Mouse (Mus musculus): ENCODE results near the gene Mypn. TPM values are rescaled to one million over a fixed set of nuclear protein-coding genes. Genes with fewer than 3 reads are reported as not detected.

The Mypn gene
- polyA plus RNA-seq, 1 experiment from 2014 or later: 3.8 TPM

DNA sequence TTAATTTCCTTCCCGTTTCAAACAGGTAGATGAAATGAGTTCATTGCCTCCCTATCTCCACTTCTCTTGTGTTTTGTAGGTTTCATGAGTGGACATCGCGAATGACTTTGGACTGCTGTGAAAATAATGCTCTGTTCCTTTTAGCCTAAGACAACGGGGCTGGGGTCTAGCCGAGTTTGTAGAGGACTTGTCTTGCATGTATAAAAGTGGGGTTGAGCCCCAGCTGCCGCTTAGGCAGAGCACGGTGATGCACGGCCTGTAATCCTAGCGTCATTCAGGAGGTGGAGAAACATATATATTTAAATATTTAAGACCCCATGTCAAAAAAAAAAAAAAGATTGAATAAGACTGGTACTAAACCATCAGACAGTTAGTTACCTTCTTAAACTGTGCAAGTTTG lies 103.1 kb downstream of the Mypn start:
- Histone ChIP-seq H3K36me3 (ENCODE audit: control insufficient read depth, insufficient read depth, low read length) (no peaks in the 10 kb centered on the region), H3K4me3 (ENCODE audit: low read depth, low read length) (peak overlapping the region; percentile 59), H3K27ac (ENCODE audit: low read depth, low read length) (no peak overlapping the region), H3K9ac (ENCODE audit: low read depth, low read length) (peak overlapping the region; percentile 69; the same call in 1 of the 2 replicates), H3K4me2 (peak overlapping the region; percentile 94), H3K9me3 (replicated peaks; ENCODE audit: control insufficient read depth, low read length) (no peaks in the 10 kb centered on the region), H3K4me1 (ENCODE audit: control insufficient read depth, insufficient read depth, low read length) (peaks cover 4% of the 10 kb centered on the region; the same call in 1 of the 2 replicates), H3K27me3 (ENCODE audit: control insufficient read depth, insufficient read depth, low read length) (peaks cover 35% of the 10 kb centered on the region)
- no peak for ATAC-seq (replicated peaks; ENCODE audit: insufficient number of reproducible peaks, low FRiP score, low TSS enrichment)
- WGBS (ENCODE audit: insufficient replicate concordance): 23% methylated on average over 9 of the region's 9 CpGs

- under 1% methylated on average over 62 of the region's 62 CpGs for WGBS (ENCODE audit: insufficient replicate concordance)
- no peak overlapping the region for H3K27ac ChIP-seq (ENCODE audit: low read depth, low read length)
- peak; percentile 67 for ATAC-seq (replicated peaks; ENCODE audit: insufficient number of reproducible peaks, low FRiP score, low TSS enrichment)
These were observed 103.7 kb downstream of the Mypn start for GRCm38 (mm10) chr10:63099941-63100562.

DNA sequence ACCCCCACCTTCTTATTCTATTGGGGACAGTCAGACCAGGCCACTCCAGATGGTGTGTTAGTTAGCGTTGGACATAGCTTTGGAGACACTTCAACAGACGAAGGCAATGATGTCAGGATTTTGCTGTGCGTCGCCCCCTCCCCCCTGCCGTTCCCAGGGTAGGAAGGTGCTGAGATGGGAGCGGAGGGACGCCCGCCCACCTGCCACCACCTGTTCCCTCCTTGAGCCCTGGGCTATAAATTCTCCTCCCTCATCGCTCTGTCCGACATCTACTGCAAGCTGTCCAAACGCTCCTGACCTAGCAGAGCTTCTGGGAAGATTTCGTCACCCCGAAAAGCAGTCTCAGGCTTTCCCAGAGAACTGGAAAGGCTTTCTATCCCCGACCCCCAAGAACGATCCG lies 104.2 kb downstream of the Mypn start, which contains the start of gene Atoh7:
Atoh7 (plus strand) TSS at position 131 of the 400 bp plus-strand sequence.
- Histone ChIP-seq H3K4me2 (peak within 1 kb of the TSS; percentile 94), H3K27me3 (ENCODE audit: control insufficient read depth, insufficient read depth, low read length) (peaks cover 35% of the 10 kb centered on the region), H3K9me3 (replicated peaks; ENCODE audit: control insufficient read depth, low read length) (no peaks in the 10 kb centered on the region), H3K27ac (ENCODE audit: low read depth, low read length) (no peak within 1 kb of the TSS), H3K4me1 (ENCODE audit: control insufficient read depth, insufficient read depth, low read length) (peaks cover 4% of the 10 kb centered on the region; the same call in 1 of the 2 replicates), H3K36me3 (ENCODE audit: control insufficient read depth, insufficient read depth, low read length) (no peaks in the 10 kb centered on the region), H3K4me3 (ENCODE audit: low read depth, low read length) (peak within 1 kb of the TSS; percentile 59), H3K9ac (ENCODE audit: low read depth, low read length) (peak within 1 kb of the TSS; percentile 69)
- ATAC-seq (replicated peaks; ENCODE audit: insufficient number of reproducible peaks, low FRiP score, low TSS enrichment): no peak
- 4% methylated on average over 16 of the region's 16 CpGs for WGBS (ENCODE audit: insufficient replicate concordance)

More at GRCm38 (mm10) chr10:63099941-63100562, 103.7 kb downstream of the Mypn start:
- peaks cover 35% of the 10 kb centered on the region for H3K27me3 ChIP-seq (ENCODE audit: control insufficient read depth, insufficient read depth, low read length)
- peak overlapping the region; percentile 69 for H3K9ac ChIP-seq (ENCODE audit: low read depth, low read length)
- H3K36me3 ChIP-seq (ENCODE audit: control insufficient read depth, insufficient read depth, low read length): no peaks in the 10 kb centered on the region
- peak overlapping the region; percentile 59 for H3K4me3 ChIP-seq (ENCODE audit: low read depth, low read length)
- H3K4me2 ChIP-seq: peak overlapping the region; percentile 94
- H3K9me3 ChIP-seq (replicated peaks; ENCODE audit: control insufficient read depth, low read length): no peaks in the 10 kb centered on the region
- H3K4me1 ChIP-seq (ENCODE audit: control insufficient read depth, insufficient read depth, low read length): peaks cover 4% of the 10 kb centered on the region; the same call in 1 of the 2 replicates

- no peak for ATAC-seq (replicated peaks; ENCODE audit: insufficient number of reproducible peaks, low FRiP score, low TSS enrichment)
- H3K36me3 ChIP-seq (ENCODE audit: control insufficient read depth, insufficient read depth, low read length): no peaks in the 10 kb centered on the region
- H3K4me2 ChIP-seq: no peak overlapping the region
- H3K27me3 ChIP-seq (ENCODE audit: control insufficient read depth, insufficient read depth, low read length): peaks cover 35% of the 10 kb centered on the region
- H3K9ac ChIP-seq (ENCODE audit: low read depth, low read length): no peak overlapping the region
- 66% methylated on average over 12 of the region's 12 CpGs for WGBS (ENCODE audit: insufficient replicate concordance)
- H3K4me3 ChIP-seq (ENCODE audit: low read depth, low read length): no peak overlapping the region
- peaks cover 4% of the 10 kb centered on the region; the same call in 1 of the 2 replicates for H3K4me1 ChIP-seq (ENCODE audit: control insufficient read depth, insufficient read depth, low read length)
- no peaks in the 10 kb centered on the region for H3K9me3 ChIP-seq (replicated peaks; ENCODE audit: control insufficient read depth, low read length)
- no peak overlapping the region for H3K27ac ChIP-seq (ENCODE audit: low read depth, low read length)
These were observed 105.6 kb downstream of the Mypn start for GRCm38 (mm10) chr10:63098191-63098590.

DNA sequence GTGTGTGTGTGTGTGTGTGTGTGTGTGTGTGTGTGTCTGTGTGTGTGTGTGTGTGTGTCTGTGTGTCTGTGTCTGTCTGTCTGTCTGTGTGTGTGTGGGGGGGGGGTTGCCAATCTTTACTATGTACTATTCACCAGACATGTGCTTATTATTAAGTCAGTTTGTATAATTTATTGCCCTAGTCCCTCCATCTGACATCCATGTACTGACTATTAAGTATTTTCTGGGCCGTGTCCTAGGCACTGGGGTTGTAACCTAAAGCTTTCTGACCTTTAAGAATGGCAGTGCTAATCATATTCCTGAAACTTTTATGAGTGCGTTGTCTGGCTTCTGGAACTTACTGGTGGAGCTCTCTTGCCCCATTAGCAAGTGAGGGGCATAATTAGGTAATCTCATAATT lies 107.0 kb downstream of the Mypn start:
- no peak for ATAC-seq (replicated peaks; ENCODE audit: insufficient number of reproducible peaks, low FRiP score, low TSS enrichment)
- 78% methylated on average over 2 of the region's 2 CpGs for WGBS (ENCODE audit: insufficient replicate concordance)
- Histone ChIP-seq H3K9me3 (replicated peaks; ENCODE audit: control insufficient read depth, low read length) (no peaks in the 10 kb centered on the region), H3K4me2 (no peak overlapping the region), H3K9ac (ENCODE audit: low read depth, low read length) (no peak overlapping the region), H3K27me3 (ENCODE audit: control insufficient read depth, insufficient read depth, low read length) (peaks cover 35% of the 10 kb centered on the region), H3K4me1 (ENCODE audit: control insufficient read depth, insufficient read depth, low read length) (peaks cover 4% of the 10 kb centered on the region; the same call in 1 of the 2 replicates), H3K27ac (ENCODE audit: low read depth, low read length) (no peak overlapping the region), H3K36me3 (ENCODE audit: control insufficient read depth, insufficient read depth, low read length) (no peaks in the 10 kb centered on the region), H3K4me3 (ENCODE audit: low read depth, low read length) (no peak overlapping the region)

- H3K27ac ChIP-seq (ENCODE audit: low read depth, low read length): no peak overlapping the region
- no peaks in the 10 kb centered on the region for H3K36me3 ChIP-seq (ENCODE audit: control insufficient read depth, insufficient read depth, low read length)
- no peak overlapping the region for H3K9ac ChIP-seq (ENCODE audit: low read depth, low read length)
- H3K4me1 ChIP-seq (ENCODE audit: control insufficient read depth, insufficient read depth, low read length): peaks cover 4% of the 10 kb centered on the region; the same call in 1 of the 2 replicates
- H3K4me3 ChIP-seq (ENCODE audit: low read depth, low read length): no peak overlapping the region
- H3K4me2 ChIP-seq: no peak overlapping the region
- H3K27me3 ChIP-seq (ENCODE audit: control insufficient read depth, insufficient read depth, low read length): peaks cover 9% of the 10 kb centered on the region
- no peak for ATAC-seq (replicated peaks; ENCODE audit: insufficient number of reproducible peaks, low FRiP score, low TSS enrichment)
- H3K9me3 ChIP-seq (replicated peaks; ENCODE audit: control insufficient read depth, low read length): no peaks in the 10 kb centered on the region
- 71% methylated on average over 10 of the region's 10 CpGs for WGBS (ENCODE audit: insufficient replicate concordance)
These were observed 110.9 kb downstream of the Mypn start for GRCm38 (mm10) chr10:63092616-63093550.

- Histone ChIP-seq H3K4me1 (ENCODE audit: control insufficient read depth, insufficient read depth, low read length) (peaks cover 4% of the 10 kb centered on the region; the same call in 1 of the 2 replicates), H3K27me3 (ENCODE audit: control insufficient read depth, insufficient read depth, low read length) (peaks cover 3% of the 10 kb centered on the region; the same call in 1 of the 2 replicates), H3K36me3 (ENCODE audit: control insufficient read depth, insufficient read depth, low read length) (no peaks in the 10 kb centered on the region), H3K4me2 (no peak overlapping the region), H3K9ac (ENCODE audit: low read depth, low read length) (no peak overlapping the region), H3K27ac (ENCODE audit: low read depth, low read length) (no peak overlapping the region), H3K9me3 (replicated peaks; ENCODE audit: control insufficient read depth, low read length) (no peaks in the 10 kb centered on the region), H3K4me3 (ENCODE audit: low read depth, low read length) (no peak overlapping the region)
- WGBS (ENCODE audit: insufficient replicate concordance): 74% methylated on average over 7 of the region's 7 CpGs
- ATAC-seq (replicated peaks; ENCODE audit: insufficient number of reproducible peaks, low FRiP score, low TSS enrichment): no peak
These were observed 111.8 kb downstream of the Mypn start for GRCm38 (mm10) chr10:63091915-63092314.

GRCm38 (mm10) chr10:63089758-63090571 lies 113.8 kb downstream of the Mypn start:
- no peaks in the 10 kb centered on the region for H3K36me3 ChIP-seq (ENCODE audit: control insufficient read depth, insufficient read depth, low read length)
- no peak overlapping the region for H3K27ac ChIP-seq (ENCODE audit: low read depth, low read length)
- H3K4me3 ChIP-seq (ENCODE audit: low read depth, low read length): peak overlapping the region; percentile 40
- 5% methylated on average over 26 of the region's 26 CpGs for WGBS (ENCODE audit: insufficient replicate concordance)
- peaks cover 3% of the 10 kb centered on the region; the same call in 1 of the 2 replicates for H3K27me3 ChIP-seq (ENCODE audit: control insufficient read depth, insufficient read depth, low read length)
- peak overlapping the region; percentile 74 for H3K4me2 ChIP-seq
- no peaks in the 10 kb centered on the region for H3K9me3 ChIP-seq (replicated peaks; ENCODE audit: control insufficient read depth, low read length)
- H3K9ac ChIP-seq (ENCODE audit: low read depth, low read length): peak overlapping the region; percentile 64
- ATAC-seq (replicated peaks; ENCODE audit: insufficient number of reproducible peaks, low FRiP score, low TSS enrichment): no peak
- H3K4me1 ChIP-seq (ENCODE audit: control insufficient read depth, insufficient read depth, low read length): peaks cover 4% of the 10 kb centered on the region; the same call in 1 of the 2 replicates

Data from heart, embryonic 11.5 days (tissue).